Mouse (Mus musculus): ENCODE data around the gene Hist1h2af.

DNA sequence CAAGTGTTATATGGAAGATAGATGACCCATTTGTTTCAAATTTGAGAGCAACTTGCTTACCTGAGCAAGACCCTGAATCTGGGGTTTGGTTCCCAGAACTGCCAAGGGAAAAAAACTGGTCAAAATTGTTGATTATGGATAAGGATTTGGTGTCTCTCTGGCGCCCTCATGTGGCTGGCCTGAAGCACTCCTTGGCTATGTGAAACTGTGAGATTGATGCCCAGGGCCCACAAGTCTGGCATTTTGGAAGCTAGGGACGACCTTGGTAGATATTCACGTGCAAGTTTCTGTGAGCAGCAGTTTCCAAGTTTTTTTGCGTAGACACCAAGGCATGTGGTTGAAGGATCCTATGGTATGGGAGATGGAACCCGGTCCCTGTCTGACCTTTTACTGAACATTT lies 9.1 kb upstream of the Hist1h2af start:
- TF ChIP-seq CTCF (IDR thresholded peaks at IDR 0.05; ENCODE audit: control insufficient read depth, insufficient read depth, insufficient read length) (peak; percentile 53), CEBPB (IDR thresholded peaks at IDR 0.05; ENCODE audit: low read depth) (no peak), MAX (IDR thresholded peaks at IDR 0.05) (no peak), USF1 (IDR thresholded peaks at IDR 0.05; ENCODE audit: low read depth) (no peak)

All from C2C12 (cell line).